Mouse (Mus musculus): ENCODE results near the gene Tcl1.
A peak's percentile ranks its signal among the peaks of the same experiment; 100 is the strongest.
"Not testable (repeated sequence)": the region's sequence is repeated elsewhere in the genome, so short reads cannot be mapped to it uniquely, and the experiment has no call there.

The Tcl1 gene

GRCm38 (mm10) chr12:105176044-105176443 lies 46.5 kb downstream of the Tcl1 start, which contains the start of gene Tcl1b5:
Tcl1b5 (plus strand) TSS chr12:105176344.
- DNase-seq, result not testable (repeated sequence)

- DNase-seq, result peak; percentile 19
Measured at GRCm38 (mm10) chr12:105174318-105174717, 48.3 kb downstream of the Tcl1 start.

GRCm38 (mm10) chr12:105173366-105173765 lies 49.2 kb downstream of the Tcl1 start:
- DNase-seq, result no peak

All from right cerebral cortex, adult 18-20 months (tissue).